Mouse (Mus musculus) gastrocnemius, postnatal 10 days (tissue): Measurements from ENCODE around the gene Appl1. TPM values are rescaled to one million over a fixed set of nuclear protein-coding genes. Genes with fewer than 3 reads are reported as not detected.

Experiments
- total RNA-seq, 2 experiments: library from RNA; stranded (reverse); gene quantifications; 2 replicates each; pipeline ENCODE4 v1.2.3; 2021

Appl1 gene
- total RNA-seq, 2 experiments from 2014 or later, result 19.0 to 28.3 TPM

Other genes starting within 250 kb of the Appl1 start
- 10 to 100 TPM; 18.2 to 23.9 TPM for gene Asb14, start 76.7 kb downstream of the Appl1 start, total RNA-seq
- gene Hesx1, start 23.2 kb upstream of the Appl1 start, total RNA-seq, result not detected
- 1 to 10 TPM; 6.5 to 7.1 TPM for gene Il17rd, start 67.7 kb upstream of the Appl1 start, total RNA-seq
- 10 to 100 TPM; 15.6 to 18.1 TPM for gene Arhgef3, start 143.7 kb upstream of the Appl1 start, total RNA-seq